Mouse (Mus musculus): ENCODE data around the gene Commd1. TPM values are rescaled to one million over a fixed set of nuclear protein-coding genes. Genes with fewer than 3 reads are reported as not detected.

The Commd1 gene
- total RNA-seq, 2 experiments from 2014 or later, result 39.0 to 39.2 TPM

- DNase-seq (ENCODE audit: low spot score in 2 of 2), result no peak
- intact Hi-C loops (cut with DNase I), result no loop called here
Observed at GRCm38 (mm10) chr11:22871628-22872306, 110.4 kb downstream of the Commd1 start.

- intact Hi-C loops (cut with DNase I), result no loop called here
- DNase-seq (ENCODE audit: low spot score in 2 of 2), result no peak
Observed at GRCm38 (mm10) chr11:22868582-22868981, 113.6 kb downstream of the Commd1 start.

- intact Hi-C loops (cut with DNase I), result no loop called here
- DNase-seq (ENCODE audit: low spot score in 2 of 2), result no peak
Observed at GRCm38 (mm10) chr11:22867691-22868090, 114.5 kb downstream of the Commd1 start.

GRCm38 (mm10) chr11:22865635-22866246 lies 116.4 kb downstream of the Commd1 start:
- intact Hi-C loops (cut with DNase I), result no loop called here
- DNase-seq (ENCODE audit: low spot score in 2 of 2), result no peak

GRCm38 (mm10) chr11:22864305-22865060 lies 117.7 kb downstream of the Commd1 start:
- no peak for DNase-seq (ENCODE audit: low spot score in 2 of 2)
- intact Hi-C loops (cut with DNase I), result no loop called here

- DNase-seq (ENCODE audit: low spot score in 2 of 2), result no peak
- intact Hi-C loops (cut with DNase I), result no loop called here
Observed at GRCm38 (mm10) chr11:22863581-22863980, 118.6 kb downstream of the Commd1 start.

GRCm38 (mm10) chr11:22861315-22861714 lies 120.9 kb downstream of the Commd1 start:
- intact Hi-C loops (cut with DNase I), result no loop called here
- no peak for DNase-seq (ENCODE audit: low spot score in 2 of 2)

GRCm38 (mm10) chr11:22860335-22861227 lies 121.6 kb downstream of the Commd1 start, which contains the start of gene B3gnt2:
B3gnt2 (minus strand) TSS chr11:22860961.
- no peak for DNase-seq (ENCODE audit: low spot score in 2 of 2)
- intact Hi-C loops (cut with DNase I), result no loop called here

- DNase-seq (ENCODE audit: low spot score in 2 of 2), result peak; percentile 65 to 77
- intact Hi-C loops (cut with DNase I), result loop anchor here (5.0 kb wide), 1 partner anchor 98 kb away; no protein-coding TSS in a partner anchor
Observed at GRCm38 (mm10) chr11:22859633-22860334, 122.4 kb downstream of the Commd1 start.

- DNase-seq (ENCODE audit: low spot score in 2 of 2), result no peak
- intact Hi-C loops (cut with DNase I), result loop anchor here (5.0 kb wide), 1 partner anchor 98 kb away; no protein-coding TSS in a partner anchor
Observed at GRCm38 (mm10) chr11:22859301-22859632, 122.9 kb downstream of the Commd1 start.

GRCm38 (mm10) chr11:22858441-22859300 lies 123.5 kb downstream of the Commd1 start:
- intact Hi-C loops (cut with DNase I), result loop anchor here (5.0 kb wide), 1 partner anchor 99 kb away; no protein-coding TSS in a partner anchor
- no peak for DNase-seq (ENCODE audit: low spot score in 2 of 2)

- intact Hi-C loops (cut with DNase I), result loop anchor here (5.0 kb wide), 1 partner anchor 99 kb away; no protein-coding TSS in a partner anchor
- no peak for DNase-seq (ENCODE audit: low spot score in 2 of 2)
Observed at GRCm38 (mm10) chr11:22857705-22858440, 124.3 kb downstream of the Commd1 start.

- intact Hi-C loops (cut with DNase I), result loop anchor here (5.0 kb wide), 1 partner anchor 100 kb away; no protein-coding TSS in a partner anchor
- no peak for DNase-seq (ENCODE audit: low spot score in 2 of 2)
Observed at GRCm38 (mm10) chr11:22857106-22857704, 125.0 kb downstream of the Commd1 start.

GRCm38 (mm10) chr11:22856371-22856965 lies 125.7 kb downstream of the Commd1 start:
- no peak for DNase-seq (ENCODE audit: low spot score in 2 of 2)
- intact Hi-C loops (cut with DNase I), result loop anchor here (5.0 kb wide), 1 partner anchor 101 kb away; no protein-coding TSS in a partner anchor

- no peak for DNase-seq (ENCODE audit: low spot score in 2 of 2)
- intact Hi-C loops (cut with DNase I), result no loop called here
Observed at GRCm38 (mm10) chr11:22854571-22854970, 127.6 kb downstream of the Commd1 start.

GRCm38 (mm10) chr11:22853477-22854157 lies 128.6 kb downstream of the Commd1 start:
- intact Hi-C loops (cut with DNase I), result no loop called here
- DNase-seq (ENCODE audit: low spot score in 2 of 2), result no peak
